Mouse (Mus musculus): ENCODE results near the gene Lin7c.
"Not testable (repeated sequence)": the region's sequence is repeated elsewhere in the genome, so short reads cannot be mapped to it uniquely, and the experiment has no call there.

The Lin7c gene

DNA sequence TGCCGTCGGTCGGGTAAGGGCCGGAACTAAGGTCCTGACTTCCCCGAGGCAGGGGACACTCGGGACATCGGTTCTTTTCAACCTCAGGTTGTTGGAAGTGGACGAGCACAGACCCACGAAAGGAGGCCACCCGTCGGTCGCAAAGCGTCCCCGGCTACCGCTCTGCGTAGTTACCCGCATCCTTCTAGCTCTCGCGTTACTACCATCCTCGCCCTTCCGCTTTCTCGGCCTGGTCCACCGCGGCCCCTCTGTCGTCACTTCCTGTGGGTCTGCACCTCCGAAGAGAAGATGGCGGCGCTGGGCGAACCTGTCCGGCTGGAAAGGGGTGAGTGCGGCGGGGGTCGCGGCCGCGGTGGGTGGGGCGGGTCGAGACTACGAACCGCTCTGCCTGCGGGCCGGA is at the start of gene Lin7c:
Gene Lin7c, plus strand, starts transcription at position 257 of the 400 bp plus-strand sequence.
- peak; percentile 86 for DNase-seq (ENCODE audit: low spot score)

- DNase-seq (ENCODE audit: low spot score), result no peak
Measured at GRCm38 (mm10) chr2:109846401-109846800, 44.3 kb upstream of the Lin7c start.

DNA sequence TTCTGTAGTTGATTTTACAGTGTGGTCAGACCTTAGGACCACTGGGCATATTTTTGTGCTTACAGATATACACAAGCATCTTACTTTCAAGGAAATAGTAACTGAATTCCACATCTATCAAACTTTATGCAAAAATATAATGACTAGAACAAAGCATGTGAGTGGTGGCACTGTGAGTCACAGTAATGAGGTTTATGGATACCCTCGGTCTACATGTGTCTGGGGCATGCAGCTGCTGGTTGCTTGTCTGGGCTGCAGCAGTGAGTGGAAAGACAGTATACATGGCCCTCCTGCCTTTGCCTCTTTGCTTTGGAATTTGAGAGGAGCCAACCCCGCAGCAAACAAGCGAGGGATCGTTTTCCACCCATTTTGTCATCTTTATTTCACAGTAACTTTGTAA is 42.3 kb upstream of the Lin7c start:
- DNase-seq (ENCODE audit: low spot score), result no peak

GRCm38 (mm10) chr2:109848715-109849114 is 41.9 kb upstream of the Lin7c start:
- DNase-seq (ENCODE audit: low spot score), result no peak

GRCm38 (mm10) chr2:109855601-109856000 is 35.1 kb upstream of the Lin7c start:
- no peak for DNase-seq (ENCODE audit: low spot score)

GRCm38 (mm10) chr2:109859671-109860070 is 31.0 kb upstream of the Lin7c start:
- DNase-seq (ENCODE audit: low spot score), result no peak

DNA sequence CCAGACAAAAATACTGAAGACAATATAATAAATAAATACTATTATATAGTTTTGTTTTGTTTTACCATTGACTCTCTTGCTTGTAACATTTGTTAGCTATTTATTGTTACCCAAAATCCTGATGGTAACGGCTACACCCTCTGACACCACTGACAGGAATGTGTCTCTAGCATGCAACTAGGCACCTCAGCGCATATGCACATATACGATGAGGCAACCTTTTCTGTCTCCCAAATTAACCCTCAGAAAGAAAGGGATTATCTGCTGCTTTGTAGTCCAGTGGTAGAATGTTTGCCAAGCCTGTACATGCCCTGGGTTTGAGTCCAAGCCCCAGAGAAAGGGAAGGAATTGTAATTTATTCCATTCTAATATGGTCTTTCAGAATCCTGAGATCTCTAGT is 29.8 kb upstream of the Lin7c start:
- DNase-seq (ENCODE audit: low spot score), result no peak

- not testable (repeated sequence) for DNase-seq (ENCODE audit: low spot score)
Measured at GRCm38 (mm10) chr2:109879429-109879828, 11.2 kb upstream of the Lin7c start.

DNA sequence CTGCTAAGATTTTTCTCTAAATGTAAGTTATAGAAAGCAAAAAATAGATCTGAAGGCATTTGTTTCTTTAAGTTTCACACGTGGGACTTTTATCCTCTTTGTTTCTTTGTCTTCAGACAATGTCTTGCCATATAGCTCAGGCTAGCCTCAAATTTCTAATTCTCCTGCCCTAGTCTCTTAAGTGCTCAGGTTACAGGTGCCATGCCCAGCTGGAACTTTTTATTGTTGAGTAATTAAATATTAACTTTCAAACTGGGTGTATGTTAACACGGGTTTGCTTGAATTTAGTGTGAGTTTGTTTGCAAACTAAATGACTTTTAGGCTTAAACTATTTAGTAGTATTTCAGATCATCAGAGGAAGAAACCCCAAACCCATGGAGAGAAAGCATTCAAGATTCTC is 9.5 kb upstream of the Lin7c start:
- DNase-seq (ENCODE audit: low spot score), result no peak

- no peak for DNase-seq (ENCODE audit: low spot score)
Measured at GRCm38 (mm10) chr2:109881625-109882024, 9.0 kb upstream of the Lin7c start.

GRCm38 (mm10) chr2:109884106-109884505 is 6.5 kb upstream of the Lin7c start:
- DNase-seq (ENCODE audit: low spot score), result no peak

GRCm38 (mm10) chr2:109884507-109884906 is 6.1 kb upstream of the Lin7c start:
- no peak for DNase-seq (ENCODE audit: low spot score)

DNA sequence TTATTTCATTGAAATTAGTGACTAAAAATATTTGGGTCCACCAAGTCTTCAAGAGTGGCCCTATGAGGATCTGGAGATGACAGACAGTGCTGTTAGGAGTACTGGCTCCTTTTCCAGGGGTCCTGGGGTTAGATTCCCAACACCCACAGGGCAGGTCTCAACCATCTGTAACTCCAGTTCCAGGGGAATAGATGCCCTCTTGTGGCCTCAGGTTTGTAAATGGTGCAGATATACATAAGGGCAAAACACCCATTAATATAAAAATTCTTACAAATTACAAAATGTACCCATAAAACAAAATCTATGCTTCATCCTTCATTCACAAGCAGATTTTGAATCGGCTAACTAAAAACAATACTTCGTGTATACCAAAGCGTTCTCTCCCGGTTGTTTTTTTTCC is 585 bp upstream of the Lin7c start:
- no peak for DNase-seq (ENCODE audit: low spot score)

DNA sequence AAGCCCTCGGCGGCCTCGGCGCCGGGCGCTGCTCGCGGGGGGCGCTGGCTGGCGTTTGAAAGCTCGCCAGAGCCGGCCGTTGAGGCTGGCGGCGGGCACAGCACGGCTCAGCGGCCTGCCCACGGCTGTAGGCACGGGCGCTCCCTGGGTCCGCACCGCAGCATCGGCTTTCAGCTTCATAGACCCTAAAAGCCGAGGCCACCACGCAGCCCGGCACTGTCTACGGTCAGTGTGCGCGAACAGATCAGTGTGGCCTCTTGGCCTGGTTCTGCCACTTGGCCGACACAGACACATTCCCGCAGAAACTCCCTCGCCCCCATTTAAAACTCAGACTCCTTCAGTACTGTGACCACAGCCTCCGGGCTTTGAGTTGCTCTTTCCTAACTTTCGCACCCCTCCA is 378 bp downstream of the Lin7c start:
- DNase-seq (ENCODE audit: low spot score), result no peak

GRCm38 (mm10) chr2:109891471-109891870 is 818 bp downstream of the Lin7c start:
- DNase-seq (ENCODE audit: low spot score), result no peak

DNA sequence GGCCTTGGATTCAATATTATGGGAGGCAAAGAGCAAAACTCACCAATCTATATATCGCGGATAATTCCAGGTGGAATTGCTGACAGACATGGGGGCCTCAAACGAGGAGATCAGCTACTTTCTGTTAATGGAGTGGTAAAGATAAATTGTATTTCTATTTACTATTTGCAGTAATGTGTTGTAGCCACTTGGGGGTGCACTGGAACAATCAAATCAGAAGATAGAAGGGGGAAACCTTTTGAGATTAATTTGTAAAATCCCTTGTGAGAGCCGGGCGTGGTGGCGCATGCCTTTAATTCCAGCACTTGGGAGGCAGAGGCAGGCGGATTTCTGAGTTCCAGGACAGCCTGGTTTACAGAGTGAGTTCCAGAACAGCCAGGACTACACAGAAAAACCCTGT is 5.7 kb downstream of the Lin7c start:
- DNase-seq (ENCODE audit: low spot score), result no peak

DNA sequence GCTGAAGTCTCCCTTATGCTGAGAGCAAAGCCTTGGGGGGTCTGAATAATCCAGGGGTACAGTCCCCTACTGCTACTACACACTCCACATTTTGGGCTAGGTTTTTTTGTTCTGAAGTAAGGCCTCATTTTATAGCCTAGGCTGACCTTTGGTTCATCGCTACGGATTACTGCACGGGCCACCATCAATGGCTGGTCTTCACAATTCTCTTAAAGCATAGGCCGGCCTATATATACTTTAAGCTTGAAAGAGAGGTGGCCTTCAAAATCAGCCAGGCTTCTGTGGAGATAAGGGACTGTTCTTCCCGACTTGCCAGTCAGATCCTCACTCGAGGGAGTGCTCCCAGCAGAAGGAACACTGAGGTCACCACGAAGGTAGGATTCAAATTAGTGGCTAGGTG is 12.2 kb downstream of the Lin7c start:
- DNase-seq (ENCODE audit: low spot score), result no peak

- peak; percentile 74 for DNase-seq (ENCODE audit: low spot score)
Measured at GRCm38 (mm10) chr2:109904171-109904821, 13.6 kb downstream of the Lin7c start.

GRCm38 (mm10) chr2:109909122-109909521 is 18.5 kb downstream of the Lin7c start:
- DNase-seq (ENCODE audit: low spot score), result no peak

GRCm38 (mm10) chr2:109912216-109912615 is 21.6 kb downstream of the Lin7c start:
- no peak for DNase-seq (ENCODE audit: low spot score)

DNA sequence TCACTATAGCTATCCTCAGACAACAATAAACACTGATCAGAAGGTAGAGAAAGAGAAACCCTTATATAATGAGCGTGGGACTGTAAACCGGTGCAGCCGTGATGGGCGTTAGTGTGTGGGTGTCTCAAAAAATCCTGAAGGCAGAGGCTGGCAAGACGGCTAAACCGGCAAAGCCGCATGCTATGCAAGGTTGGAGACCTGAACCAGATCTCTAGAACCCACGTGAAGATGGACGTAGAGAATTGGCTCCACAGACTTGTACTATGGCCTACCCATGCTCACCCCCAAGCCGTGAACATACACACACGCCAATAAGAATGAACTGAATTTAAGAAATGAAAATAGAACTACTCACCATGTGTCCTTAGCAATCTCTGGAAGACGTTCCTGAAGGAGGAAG is 22.1 kb downstream of the Lin7c start:
- DNase-seq (ENCODE audit: low spot score), result no peak

DNA sequence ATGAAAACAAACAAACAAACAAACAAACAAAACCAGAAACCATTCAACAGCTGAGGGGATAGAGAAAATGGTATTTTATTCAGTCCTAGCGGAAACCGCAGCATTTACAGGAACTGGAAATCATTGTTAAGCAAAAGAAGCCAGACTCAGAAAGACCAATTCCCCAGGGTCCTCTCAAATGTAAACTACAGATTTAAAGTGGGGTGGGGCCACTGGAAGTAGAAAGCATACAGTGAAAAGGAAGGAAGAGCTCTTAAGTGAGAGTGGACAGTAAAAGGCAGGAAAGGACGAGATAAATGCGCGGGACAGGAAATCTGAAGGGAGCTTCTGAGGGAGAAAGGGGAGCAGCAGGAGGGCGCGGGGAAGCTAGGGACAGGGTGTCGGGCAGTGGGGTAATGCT is 22.6 kb downstream of the Lin7c start:
- no peak for DNase-seq (ENCODE audit: low spot score)

DNA sequence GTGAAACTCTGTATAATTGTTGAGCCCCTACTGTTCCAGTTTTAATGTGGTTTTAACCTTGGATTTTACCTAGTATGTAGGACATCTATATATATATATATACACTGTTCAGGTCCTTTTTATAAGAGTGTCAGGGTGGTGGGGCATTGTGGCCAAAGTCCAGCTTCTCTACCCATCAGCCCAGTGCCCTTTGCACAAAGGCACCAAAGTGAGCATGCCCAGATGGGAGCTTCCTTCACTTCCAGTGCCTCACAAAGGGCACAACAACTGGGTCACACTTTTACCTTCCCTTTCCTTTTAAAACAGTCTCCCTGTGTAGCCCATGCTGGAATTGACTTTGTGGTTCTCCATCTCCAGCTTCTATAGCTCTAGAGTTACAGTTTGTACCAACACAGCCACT is 23.9 kb downstream of the Lin7c start:
- DNase-seq (ENCODE audit: low spot score), result no peak

GRCm38 (mm10) chr2:109916782-109917495 is 26.3 kb downstream of the Lin7c start:
- no peak for DNase-seq (ENCODE audit: low spot score)

Measured in urinary bladder, postnatal 25 days (tissue).